Mouse (Mus musculus) heart, postnatal 36 days (tissue): Measurements from ENCODE around the gene Ndufb7. TPM values are rescaled to one million over a fixed set of nuclear protein-coding genes. Genes with fewer than 3 reads are reported as not detected.
"Not testable (repeated sequence)": the region's sequence is repeated elsewhere in the genome, so short reads cannot be mapped to it uniquely, and the experiment has no call there.

Experiments
- DNase-seq, 2 experiments: peaks; one replicate each; pipeline ENCODE4 v3.0.0; 2021 to 2022
- intact Hi-C: fragments of 180-260 bp; cut with DNase I; formaldehyde crosslinking; loops from one replicate; pipeline ENCODE4 v1.15.1; 2025
- total RNA-seq, 2 experiments: library from RNA; stranded (reverse); gene quantifications; 2 replicates each; pipeline ENCODE4 v1.2.3; 2021

Gene Ndufb7
- total RNA-seq, 2 experiments from 2014 or later, result 712 to 745 TPM

GRCm38 (mm10) chr8:83575561-83576515 lies 9.4 kb downstream of the Ndufb7 start:
- intact Hi-C loops, result no loop called here
- peak in 1 of 2 experiments; percentile 41 for DNase-seq

- intact Hi-C loops, result no loop called here
- DNase-seq, result no peak
These were observed 10.0 kb downstream of the Ndufb7 start for GRCm38 (mm10) chr8:83576516-83576895.

GRCm38 (mm10) chr8:83576921-83577320 lies 10.4 kb downstream of the Ndufb7 start:
- intact Hi-C loops, result no loop called here
- DNase-seq, result no peak

- peak in 1 of 2 experiments; percentile 52 for DNase-seq
- intact Hi-C loops, result no loop called here
These were observed 10.9 kb downstream of the Ndufb7 start for GRCm38 (mm10) chr8:83577384-83577791.

- DNase-seq, result peak in 1 of 2 experiments; percentile 54
- intact Hi-C loops, result no loop called here
These were observed 11.9 kb downstream of the Ndufb7 start for GRCm38 (mm10) chr8:83578131-83579055.

GRCm38 (mm10) chr8:83579676-83580075 lies 13.2 kb downstream of the Ndufb7 start:
- DNase-seq, result no peak
- intact Hi-C loops, result no loop called here

GRCm38 (mm10) chr8:83580826-83581225 lies 14.4 kb downstream of the Ndufb7 start:
- no peak for DNase-seq
- intact Hi-C loops, result no loop called here

- DNase-seq, result no peak
- intact Hi-C loops, result no loop called here
These were observed 15.8 kb downstream of the Ndufb7 start for GRCm38 (mm10) chr8:83582226-83582625.

- no peak for DNase-seq
- intact Hi-C loops, result no loop called here
These were observed 16.8 kb downstream of the Ndufb7 start for GRCm38 (mm10) chr8:83583236-83583635.

- no peak for DNase-seq
- intact Hi-C loops, result no loop called here
These were observed 18.3 kb downstream of the Ndufb7 start for GRCm38 (mm10) chr8:83584771-83585170.

- intact Hi-C loops, result no loop called here
- no peak for DNase-seq
These were observed 18.9 kb downstream of the Ndufb7 start for GRCm38 (mm10) chr8:83585333-83585732.

- intact Hi-C loops, result no loop called here
- no peak for DNase-seq
These were observed 21.2 kb downstream of the Ndufb7 start for GRCm38 (mm10) chr8:83587644-83588043.

- intact Hi-C loops, result no loop called here
These were observed 22.4 kb downstream of the Ndufb7 start for GRCm38 (mm10) chr8:83588886-83589285.

GRCm38 (mm10) chr8:83590488-83591023 lies 24.1 kb downstream of the Ndufb7 start:
- intact Hi-C loops, result loop anchor here (10.0 kb wide), 1 partner anchor 146 kb away; no protein-coding TSS in a partner anchor
- no peak for DNase-seq

More at GRCm38 (mm10) chr8:83588886-83589285, 22.4 kb downstream of the Ndufb7 start:
- DNase-seq, result no peak

- no peak for DNase-seq
- intact Hi-C loops, result loop anchor here (2.0 to 10.0 kb wide), 2 partner anchors 24 to 148 kb away; no protein-coding TSS in a partner anchor
These were observed 26.2 kb downstream of the Ndufb7 start for GRCm38 (mm10) chr8:83592682-83593081.

GRCm38 (mm10) chr8:83593325-83594166 lies 27.1 kb downstream of the Ndufb7 start:
- no peak for DNase-seq
- intact Hi-C loops, result loop anchor here (2.0 to 10.0 kb wide), 2 partner anchors 25 to 149 kb away; no protein-coding TSS in a partner anchor

- DNase-seq, result peak; percentile 90 to 92
- intact Hi-C loops, result loop anchor here (10.0 kb wide), 1 partner anchor 150 kb away; no protein-coding TSS in a partner anchor
These were observed 27.9 kb downstream of the Ndufb7 start for GRCm38 (mm10) chr8:83594167-83595049.

GRCm38 (mm10) chr8:83595050-83595345 lies 28.5 kb downstream of the Ndufb7 start:
- intact Hi-C loops, result loop anchor here (10.0 kb wide), 1 partner anchor 150 kb away; no protein-coding TSS in a partner anchor

GRCm38 (mm10) chr8:83596369-83596768 lies 29.9 kb downstream of the Ndufb7 start:
- intact Hi-C loops, result loop anchor here (10.0 kb wide), 1 partner anchor 152 kb away; no protein-coding TSS in a partner anchor
- no peak for DNase-seq

More at GRCm38 (mm10) chr8:83595050-83595345, 28.5 kb downstream of the Ndufb7 start:
- DNase-seq, result not testable (repeated sequence)
